Mouse (Mus musculus) megakaryocyte, embryonic 14.5 days (primary cell): ENCODE results near the gene Pde4b. TPM values are rescaled to one million over a fixed set of nuclear protein-coding genes. Genes with fewer than 3 reads are reported as not detected.
"Not testable (repeated sequence)": the region's sequence is repeated elsewhere in the genome, so short reads cannot be mapped to it uniquely, and the experiment has no call there.

ENCODE experiments used
- H3K27me3 ChIP-seq: replicated peaks from 2 replicates; pipeline ENCODE3; 2012; ENCODE audit warnings: inconsistent platforms
- H3K36me3 ChIP-seq: replicated peaks from 2 replicates; pipeline ENCODE3; 2012; ENCODE audit warnings: low read length, inconsistent platforms, mixed read lengths
- H3K4me1 ChIP-seq: 2 replicates; pipeline ENCODE4 v1.6.1; 2012; ENCODE audit warnings: inconsistent platforms
- H3K4me3 ChIP-seq: replicated peaks from 2 replicates; pipeline ENCODE3; 2012; ENCODE audit warnings: moderate library complexity, mild to moderate bottlenecking, inconsistent platforms
- H3K9me3 ChIP-seq: 2 replicates; pipeline ENCODE4 v1.6.1; 2012; ENCODE audit warnings: inconsistent platforms
- FLI1 ChIP-seq: IDR thresholded peaks from 2 replicates; pipeline ENCODE4 v1.6.1; 2012; ENCODE audit warnings: low read length, inconsistent platforms, mixed read lengths
- GATA1 ChIP-seq: IDR thresholded peaks from 3 replicates; pipeline ENCODE4 v1.6.1; 2012; ENCODE audit warnings: mixed read lengths, low read length, inconsistent platforms, borderline replicate concordance
- polyA plus RNA-seq: library from polyadenylated mRNA; stranded (reverse); fragments of >175 nt; gene quantifications from 2 replicates; pipeline ENCODE4 v1.2.3, GENCODE M21; 2012; ENCODE audit warnings: low replicate concordance; ENCODE audit not compliant: insufficient read depth

Pde4b gene
- 1.2 TPM in 1 of 2 replicates, not detected in the other for polyA plus RNA-seq

DNA sequence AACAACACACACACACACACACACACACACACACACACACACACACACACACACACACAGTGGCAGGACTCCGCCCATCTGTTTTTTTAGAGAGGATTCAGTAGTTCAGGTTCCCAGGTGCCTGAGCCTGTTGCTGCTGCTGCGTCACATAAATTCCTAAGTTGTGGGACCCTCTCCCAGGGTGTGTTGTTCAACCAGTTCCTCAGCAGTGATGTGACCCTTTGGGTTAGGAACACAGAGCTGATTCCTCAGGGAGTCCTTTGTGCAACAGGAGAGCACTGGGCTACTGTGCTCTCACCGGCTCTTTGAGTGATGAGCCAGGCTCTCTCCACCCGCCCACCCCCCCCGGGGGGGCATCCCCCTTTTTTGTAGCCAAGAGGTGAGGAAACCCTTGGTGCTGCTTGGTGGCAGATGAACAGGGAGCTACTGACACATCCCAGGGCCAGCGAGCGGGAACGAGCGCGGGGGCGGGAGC lies at the start of gene Pde4b:
Gene Pde4b, plus strand, starts transcription at position 453 of the 475 bp plus-strand sequence.
- peak within 1 kb of the TSS; percentile 80 for H3K4me3 ChIP-seq

GRCm38 (mm10) chr4:102040190-102040589 lies 47.2 kb upstream of the Pde4b start:
- H3K4me1 ChIP-seq: peaks cover 2% of the 10 kb centered on the region

More for the DNA sequence above, at the start of gene Pde4b:
- H3K9me3 ChIP-seq: peaks cover 11% of the 10 kb centered on the region
- TF ChIP-seq FLI1: no peak
- no peak for TF ChIP-seq GATA1
- peaks cover 7% of the 10 kb centered on the region; the same call in 1 of the 2 replicates for H3K4me1 ChIP-seq
- H3K36me3 ChIP-seq: no peaks in the 10 kb centered on the region
- H3K27me3 ChIP-seq: peaks cover 24% of the 10 kb centered on the region

GRCm38 (mm10) chr4:102045183-102046140 lies 41.9 kb upstream of the Pde4b start:
- peaks cover 21% of the 10 kb centered on the region for H3K9me3 ChIP-seq
- TF ChIP-seq GATA1 (no peak), FLI1 (no peak)

More at GRCm38 (mm10) chr4:102040190-102040589, 47.2 kb upstream of the Pde4b start:
- no peak for TF ChIP-seq GATA1
- TF ChIP-seq FLI1: no peak
- Histone ChIP-seq H3K4me3 (no peak overlapping the region), H3K36me3 (no peaks in the 10 kb centered on the region), H3K9me3 (peaks cover 6% of the 10 kb centered on the region; the same call in 1 of the 2 replicates), H3K27me3 (no peaks in the 10 kb centered on the region)

GRCm38 (mm10) chr4:102049368-102049767 lies 38.0 kb upstream of the Pde4b start:
- not testable (repeated sequence) for H3K4me3 ChIP-seq, H3K4me1 ChIP-seq, H3K27me3 ChIP-seq, H3K36me3 ChIP-seq
- peaks cover 29% of the 10 kb centered on the region for H3K9me3 ChIP-seq

More at GRCm38 (mm10) chr4:102045183-102046140, 41.9 kb upstream of the Pde4b start:
- H3K27me3 ChIP-seq: no peaks in the 10 kb centered on the region
- H3K36me3 ChIP-seq: no peaks in the 10 kb centered on the region
- peaks cover 9% of the 10 kb centered on the region for H3K4me1 ChIP-seq
- H3K4me3 ChIP-seq: peak overlapping the region; percentile 38

DNA sequence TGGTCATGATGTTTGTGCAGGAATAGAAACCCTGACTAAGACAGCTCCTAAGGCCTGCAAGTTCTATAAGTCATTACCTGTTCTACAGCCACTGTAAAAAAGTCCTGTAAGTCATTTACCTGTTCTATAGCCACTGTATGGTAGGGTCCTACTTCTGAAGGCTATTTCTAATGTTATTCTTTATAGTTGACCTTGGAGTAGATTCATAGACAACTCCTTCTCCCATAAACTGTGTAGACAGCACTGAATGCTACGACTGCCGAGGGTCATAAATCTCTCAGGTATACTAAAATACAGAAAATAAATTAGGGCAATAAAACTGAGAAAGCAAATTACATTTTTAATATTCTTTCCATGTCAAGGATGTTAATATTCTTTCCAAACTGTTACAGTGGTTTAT lies 26.0 kb upstream of the Pde4b start:
- H3K9me3 ChIP-seq: peaks cover 6% of the 10 kb centered on the region
- TF ChIP-seq GATA1 (no peak), FLI1 (no peak)
- no peaks in the 10 kb centered on the region for H3K27me3 ChIP-seq
- no peaks in the 10 kb centered on the region for H3K36me3 ChIP-seq
- no peak overlapping the region for H3K4me3 ChIP-seq
- H3K4me1 ChIP-seq: no peaks in the 10 kb centered on the region

DNA sequence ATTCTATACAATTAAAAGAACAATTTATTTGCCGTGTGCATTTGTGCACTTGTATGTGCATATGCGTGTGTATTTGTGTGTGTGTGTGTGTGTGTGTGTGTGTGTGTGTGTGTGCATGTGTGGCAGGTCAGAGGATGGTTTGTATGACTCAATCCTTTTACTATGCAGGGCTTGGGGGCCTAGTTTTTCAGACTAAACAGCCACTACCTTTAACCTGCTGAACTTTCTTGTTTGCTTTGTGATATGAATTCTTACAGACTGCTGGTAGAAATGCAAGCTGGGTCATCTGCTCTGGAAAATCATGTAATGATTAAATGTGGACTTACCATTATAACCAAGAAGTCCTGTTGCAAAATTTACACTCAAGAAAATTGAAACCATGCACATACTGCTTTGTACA lies 18.0 kb upstream of the Pde4b start:
- Histone ChIP-seq H3K4me3 (no peak overlapping the region), H3K9me3 (no peaks in the 10 kb centered on the region), H3K36me3 (no peaks in the 10 kb centered on the region), H3K4me1 (no peaks in the 10 kb centered on the region), H3K27me3 (no peaks in the 10 kb centered on the region)
- TF ChIP-seq GATA1 (no peak), FLI1 (no peak)

DNA sequence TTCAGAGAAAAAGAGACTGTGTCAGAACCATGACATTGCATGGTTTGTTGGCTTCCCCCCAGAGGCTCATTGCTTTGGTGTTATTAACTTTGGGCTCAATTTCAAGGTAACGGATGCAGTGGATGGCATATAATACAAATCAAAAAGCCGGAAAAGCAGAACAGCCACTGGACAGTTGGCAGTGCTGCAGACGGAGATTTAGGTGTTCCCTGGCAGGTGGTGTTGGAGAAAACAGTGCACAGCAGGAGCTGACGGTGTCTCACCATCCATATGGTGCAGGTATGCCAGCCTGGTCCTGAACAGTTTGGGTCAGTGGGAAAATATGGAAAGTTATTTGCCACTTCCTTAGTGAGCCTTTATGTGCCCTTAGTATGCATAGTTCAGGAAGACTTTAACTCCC lies 1.0 kb upstream of the Pde4b start:
- Histone ChIP-seq H3K4me3 (no peak overlapping the region), H3K27me3 (peaks cover 24% of the 10 kb centered on the region)
- no peak for TF ChIP-seq GATA1
- TF ChIP-seq FLI1: no peak

GRCm38 (mm10) chr4:102087566-102088234 lies 357 bp downstream of the Pde4b start:
- H3K4me1 ChIP-seq: peaks cover 7% of the 10 kb centered on the region; the same call in 1 of the 2 replicates
- peak overlapping the region; percentile 80 for H3K4me3 ChIP-seq
- H3K36me3 ChIP-seq: no peaks in the 10 kb centered on the region
- no peak for TF ChIP-seq FLI1
- no peak for TF ChIP-seq GATA1
- peaks cover 11% of the 10 kb centered on the region for H3K9me3 ChIP-seq
- peaks cover 24% of the 10 kb centered on the region for H3K27me3 ChIP-seq

More for the DNA sequence above, 1.0 kb upstream of the Pde4b start:
- no peaks in the 10 kb centered on the region for H3K36me3 ChIP-seq
- peaks cover 11% of the 10 kb centered on the region for H3K9me3 ChIP-seq
- H3K4me1 ChIP-seq: peaks cover 7% of the 10 kb centered on the region; the same call in 1 of the 2 replicates

GRCm38 (mm10) chr4:102088235-102088867 lies 1.0 kb downstream of the Pde4b start:
- H3K9me3 ChIP-seq: peaks cover 11% of the 10 kb centered on the region
- peak overlapping the region; percentile 80 for H3K4me3 ChIP-seq
- TF ChIP-seq GATA1: no peak
- no peak for TF ChIP-seq FLI1
- H3K36me3 ChIP-seq: no peaks in the 10 kb centered on the region
- H3K4me1 ChIP-seq: peaks cover 7% of the 10 kb centered on the region; the same call in 1 of the 2 replicates
- H3K27me3 ChIP-seq: peaks cover 24% of the 10 kb centered on the region
